Mouse (Mus musculus) midbrain, embryonic 12.5 days (tissue): ENCODE data around the gene Zfp112. TPM values are rescaled to one million over a fixed set of nuclear protein-coding genes. Genes with fewer than 3 reads are reported as not detected.
"Not testable (repeated sequence)": the region's sequence is repeated elsewhere in the genome, so short reads cannot be mapped to it uniquely, and the experiment has no call there.

Experiments
- ATAC-seq: fragments of 200-750 bp; cut with Nextera tagmentation; 2 replicates; pipeline ENCODE4 v1.8.0; 2017; ENCODE audit warnings: low read depth, moderate TSS enrichment, moderate library complexity; ENCODE audit not compliant: low FRiP score
- H3K27ac ChIP-seq: fragments of 300-500 bp; sonication (generic); replicated peaks from 2 replicates; pipeline ENCODE4 v1.5.1; 2016; ENCODE audit warnings: mild to moderate bottlenecking
- H3K27me3 ChIP-seq: fragments of 300-500 bp; sonication (generic); 2 replicates; pipeline ENCODE4 v1.6.1; 2016; ENCODE audit warnings: mild to moderate bottlenecking
- H3K36me3 ChIP-seq: fragments of 300-500 bp; sonication (generic); 2 replicates; pipeline ENCODE4 v1.6.1; 2016
- H3K4me1 ChIP-seq: fragments of 300-500 bp; sonication (generic); 2 replicates; pipeline ENCODE4 v1.6.1; 2016
- H3K4me2 ChIP-seq: fragments of 300-500 bp; sonication (generic); replicated peaks from 2 replicates; pipeline ENCODE4 v1.6.1; 2016; ENCODE audit warnings: mild to moderate bottlenecking, moderate library complexity
- H3K4me3 ChIP-seq: fragments of 300-500 bp; sonication (generic); 2 replicates; pipeline ENCODE4 v1.5.1; 2016; ENCODE audit warnings: mild to moderate bottlenecking
- H3K9ac ChIP-seq: fragments of 300-500 bp; sonication (generic); replicated peaks from 2 replicates; pipeline ENCODE4 v1.6.1; 2016; ENCODE audit warnings: mild to moderate bottlenecking, moderate library complexity
- H3K9me3 ChIP-seq: fragments of 300-500 bp; sonication (generic); 2 replicates; pipeline ENCODE4 v1.6.1; 2016; ENCODE audit warnings: mild to moderate bottlenecking
- WGBS: fragments of 180-500 bp; shearing (Covaris S2); methylation state at CpG from one replicate; pipeline ENCODE4 v1.1.7; 2016; 5-methylcytosine and 5-hydroxymethylcytosine counted together
- polyA plus RNA-seq: library from polyadenylated mRNA; unstranded; fragments of >200 nt; fragmentation: Nextera tagmentation; extraction: Ambion mirVana; gene quantifications from 2 replicates; pipeline ENCODE4 v1.2.1, GENCODE M21; 2016

The Zfp112 gene
- 8.1 and 8.3 TPM in 2 replicates for polyA plus RNA-seq

DNA sequence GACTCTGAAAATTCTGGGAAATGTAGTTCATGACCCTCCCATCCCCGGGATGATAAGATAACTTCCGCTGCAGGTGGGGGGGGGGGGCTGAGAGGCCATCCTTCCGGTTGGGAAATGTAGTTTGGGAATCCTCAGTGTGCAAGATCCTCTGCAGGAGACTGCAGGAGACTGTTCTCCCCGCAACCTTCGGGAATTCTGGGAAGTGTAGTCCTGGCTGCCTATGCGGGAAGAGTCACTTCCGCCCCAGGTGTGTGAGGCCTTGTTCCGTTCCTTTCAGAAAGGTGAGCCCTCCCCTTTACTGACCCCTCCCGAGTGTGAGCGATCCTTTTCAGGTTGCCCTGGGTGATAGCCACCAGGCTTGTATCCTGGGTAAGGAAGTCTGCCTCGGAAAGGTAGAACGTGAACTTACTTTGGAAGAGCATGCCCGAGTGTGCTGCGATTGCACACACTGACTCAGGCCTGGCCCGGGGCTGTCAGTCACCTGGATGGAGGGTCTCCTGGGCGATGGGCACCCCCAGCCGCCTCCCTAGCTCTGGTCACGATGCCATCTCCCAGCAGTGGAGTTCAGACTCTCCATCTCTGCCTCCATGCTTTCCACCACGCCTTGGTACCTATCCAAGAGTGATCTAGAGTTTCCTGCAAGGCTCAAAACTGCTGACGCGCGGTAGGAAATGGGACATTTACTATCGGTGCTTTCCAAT is at the start of gene Zfp112:
TSS of gene Zfp112 (plus strand) at position 159 of the 701 bp plus-strand sequence.
- peak within 1 kb of the TSS; percentile 11; the same call in 1 of the 2 replicates for H3K27ac ChIP-seq
- H3K4me3 ChIP-seq, result peak within 1 kb of the TSS; percentile 68
- H3K4me2 ChIP-seq, result peak within 1 kb of the TSS; percentile 78
- H3K4me1 ChIP-seq, result peaks cover 7% of the 10 kb centered on the region
- H3K27me3 ChIP-seq, result no peaks in the 10 kb centered on the region
- H3K36me3 ChIP-seq, result peaks cover 24% of the 10 kb centered on the region
- 3% methylated on average over 23 of the region's 23 CpGs for WGBS
- peak within 1 kb of the TSS; percentile 71 for H3K9ac ChIP-seq
- peaks cover 22% of the 10 kb centered on the region for H3K9me3 ChIP-seq
- peak; percentile 96 for ATAC-seq

DNA sequence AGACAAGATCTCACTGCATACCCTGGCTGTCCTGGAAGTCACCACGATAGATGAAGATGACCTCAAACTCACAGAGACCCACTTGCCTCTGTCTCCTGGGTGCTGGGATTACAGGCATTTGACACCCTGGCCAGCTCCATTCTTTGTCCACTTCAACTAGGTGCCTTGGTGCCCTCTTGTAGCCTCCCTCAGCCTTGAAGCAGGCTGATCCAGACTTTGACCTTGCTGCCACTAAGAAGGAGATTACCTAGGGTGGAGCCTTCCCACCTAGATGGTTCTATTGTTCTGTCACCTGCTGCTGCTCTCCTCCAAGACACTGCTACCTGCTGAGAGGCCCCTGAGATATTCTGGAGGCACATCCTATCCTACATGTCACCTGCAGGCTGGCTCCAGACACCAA is 37.7 kb upstream of the Zfp112 start:
- not testable (repeated sequence) for H3K4me2 ChIP-seq, H3K27me3 ChIP-seq, ATAC-seq, H3K27ac ChIP-seq, H3K4me3 ChIP-seq, H3K4me1 ChIP-seq, H3K36me3 ChIP-seq, H3K9me3 ChIP-seq, H3K9ac ChIP-seq
- 33% methylated on average over 1 of the region's 1 CpGs for WGBS

DNA sequence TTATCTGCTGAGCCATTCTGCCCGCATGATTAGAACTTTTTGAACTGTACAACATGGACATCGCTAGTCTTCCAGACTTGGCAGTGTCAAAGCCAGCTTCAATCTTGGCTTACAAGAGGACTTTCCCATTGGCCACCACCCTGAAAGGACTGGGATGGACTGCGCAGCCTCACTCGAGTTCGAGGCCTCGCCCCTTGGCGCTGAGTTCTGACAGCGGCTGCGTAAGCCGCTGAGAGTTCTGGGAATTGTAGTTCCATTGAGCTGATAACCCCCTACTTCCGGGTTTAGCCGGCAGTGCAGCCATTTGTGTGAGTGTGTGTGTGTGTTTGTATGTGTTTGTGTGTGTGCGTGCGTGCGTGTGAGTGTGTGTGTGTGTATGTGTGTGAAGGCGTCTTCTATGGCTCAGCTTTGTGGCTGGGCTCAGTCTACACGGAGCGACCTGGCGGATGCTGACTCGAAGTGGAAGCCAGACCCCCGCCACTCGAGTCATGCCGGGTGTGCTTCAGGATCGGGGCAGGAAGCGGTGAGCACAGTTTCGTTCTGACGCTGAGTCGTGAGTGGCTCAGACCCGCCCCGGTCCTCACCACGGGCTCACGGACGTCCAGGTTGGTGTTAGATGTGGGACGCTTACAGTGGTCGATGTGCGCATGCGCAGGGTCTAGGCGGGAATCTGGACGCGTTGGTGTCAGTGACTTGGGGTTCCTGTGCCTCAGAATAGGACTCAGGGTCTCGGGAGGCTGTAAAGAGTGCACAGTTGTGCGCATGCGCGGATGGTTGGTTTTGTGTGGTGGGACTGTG is 30.3 kb upstream of the Zfp112 start, which contains the start of gene Zfp180:
TSS of gene Zfp180 (plus strand) at position 291 of the 798 bp plus-strand sequence.
- WGBS, result 15% methylated on average over 44 of the region's 44 CpGs
- Histone ChIP-seq H3K9me3 (peaks cover 17% of the 10 kb centered on the region), H3K4me3 (peak within 1 kb of the TSS; percentile 55), H3K27ac (peak within 1 kb of the TSS; percentile 67), H3K4me1 (peaks cover 12% of the 10 kb centered on the region), H3K4me2 (peak within 1 kb of the TSS; percentile 78), H3K36me3 (peaks cover 21% of the 10 kb centered on the region), H3K27me3 (0 out of 2 replicates have a peak, but pooled peaks cover 6% of the 10 kb centered on the region), H3K9ac (peak within 1 kb of the TSS; percentile 54)
- peak; percentile 95 for ATAC-seq

DNA sequence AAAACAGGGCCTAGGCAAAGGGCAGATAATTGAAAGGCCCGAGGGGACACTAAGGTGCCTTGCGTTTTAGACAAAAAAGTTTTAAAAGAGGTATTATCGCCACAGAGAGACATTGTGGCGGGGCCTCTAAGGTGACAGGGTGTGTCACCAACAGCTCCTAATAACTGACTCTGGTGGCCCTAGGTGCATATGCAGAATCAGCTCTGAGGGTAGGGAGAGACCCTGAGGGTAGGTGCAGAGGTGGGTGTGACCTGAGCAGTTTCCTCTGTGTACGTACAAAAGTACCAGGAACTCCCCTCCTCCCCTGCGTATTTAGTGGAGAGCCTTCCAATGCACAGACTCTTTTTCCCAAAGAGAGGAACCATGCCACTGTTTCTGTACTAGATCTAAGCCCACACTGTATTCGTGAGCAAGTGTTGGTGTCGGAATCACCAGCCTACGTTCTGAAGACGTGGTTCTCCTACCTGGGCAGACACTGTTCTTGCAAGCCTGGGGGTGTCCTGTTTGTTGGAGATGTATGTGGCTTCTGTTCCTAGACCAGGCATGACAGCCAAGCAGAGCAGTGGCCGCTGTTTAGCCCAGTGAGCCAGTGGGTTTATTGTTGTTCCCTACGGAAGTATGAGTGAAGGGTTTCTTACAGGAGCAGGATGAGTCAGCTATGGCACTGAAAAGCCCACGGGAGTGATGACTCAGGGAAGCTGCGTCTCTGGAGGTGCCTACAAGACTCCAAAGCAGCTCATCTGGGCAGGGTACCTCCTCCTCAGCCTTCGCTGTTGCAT is 29.5 kb upstream of the Zfp112 start:
- ATAC-seq, result peak; percentile 27
- Histone ChIP-seq H3K4me3 (peak overlapping the region; percentile 55), H3K27ac (peak overlapping the region; percentile 67; the same call in 1 of the 2 replicates), H3K36me3 (peaks cover 29% of the 10 kb centered on the region), H3K4me1 (peaks cover 12% of the 10 kb centered on the region), H3K27me3 (0 out of 2 replicates have a peak, but pooled peaks cover 6% of the 10 kb centered on the region), H3K9me3 (peaks cover 22% of the 10 kb centered on the region), H3K9ac (peak overlapping the region; percentile 54), H3K4me2 (peak overlapping the region; percentile 78)
- WGBS, result 60% methylated on average over 15 of the region's 15 CpGs

DNA sequence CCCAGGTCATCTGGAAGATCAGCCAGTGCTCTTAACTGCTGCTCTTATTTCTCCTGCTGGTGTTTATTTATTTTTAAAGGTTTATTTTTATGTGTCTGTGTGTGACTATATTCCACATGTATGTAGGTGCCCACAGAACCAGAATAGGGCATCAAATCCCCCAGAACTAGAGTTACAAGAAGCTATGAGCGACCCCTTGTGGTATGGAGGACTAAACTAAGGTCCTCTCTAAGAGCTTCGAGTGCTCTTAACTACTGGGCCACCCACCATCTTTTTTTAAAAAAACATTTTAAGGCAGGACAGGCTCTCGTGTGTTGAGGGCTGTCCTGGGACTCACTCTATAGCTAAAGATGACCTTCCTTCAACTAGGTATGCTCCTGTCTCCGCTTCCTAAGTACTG is 25.2 kb upstream of the Zfp112 start:
- Histone ChIP-seq H3K9ac (no peak overlapping the region), H3K27me3 (no peaks in the 10 kb centered on the region), H3K4me2 (no peak overlapping the region), H3K4me1 (peaks cover 12% of the 10 kb centered on the region), H3K9me3 (peaks cover 31% of the 10 kb centered on the region), H3K4me3 (no peak overlapping the region), H3K36me3 (peaks cover 46% of the 10 kb centered on the region), H3K27ac (no peak overlapping the region)
- WGBS, result 95% methylated on average over 4 of the region's 4 CpGs
- no peak for ATAC-seq

DNA sequence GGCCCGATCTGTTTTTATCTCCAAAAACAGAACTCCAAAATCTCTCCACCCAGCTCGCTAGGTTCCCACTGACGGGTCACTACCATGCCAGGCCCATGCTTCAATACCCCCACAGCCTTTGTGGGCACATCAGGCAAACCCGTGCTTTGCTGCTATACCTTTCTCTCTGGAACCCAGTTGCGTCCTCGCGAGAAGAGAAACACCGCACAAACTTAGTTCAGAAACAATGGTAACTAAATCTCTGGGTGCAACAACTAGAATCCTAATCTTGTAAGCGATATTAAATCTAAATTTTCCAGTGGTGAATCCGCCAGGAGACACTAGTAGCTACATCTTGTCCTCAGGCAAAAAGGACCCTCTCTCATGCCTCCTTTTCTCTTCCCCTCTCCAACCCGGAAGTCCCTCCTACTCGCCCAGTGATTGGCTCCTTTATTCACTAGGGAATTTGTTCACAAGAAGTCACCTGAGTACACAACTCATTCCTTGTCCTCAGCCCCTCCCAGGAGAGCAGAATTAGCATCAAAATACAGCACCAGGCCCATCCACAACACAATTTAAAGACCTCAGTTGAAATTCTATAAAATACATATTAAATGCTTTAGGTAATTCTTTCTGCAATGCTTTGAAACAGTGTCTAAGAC is 24.5 kb upstream of the Zfp112 start:
- Histone ChIP-seq H3K27ac (no peak overlapping the region), H3K4me3 (no peak overlapping the region), H3K27me3 (no peaks in the 10 kb centered on the region), H3K36me3 (peaks cover 50% of the 10 kb centered on the region), H3K4me1 (peaks cover 9% of the 10 kb centered on the region), H3K4me2 (no peak overlapping the region), H3K9me3 (peaks cover 31% of the 10 kb centered on the region), H3K9ac (no peak overlapping the region)
- WGBS, result 96% methylated on average over 12 of the region's 12 CpGs
- ATAC-seq, result no peak

DNA sequence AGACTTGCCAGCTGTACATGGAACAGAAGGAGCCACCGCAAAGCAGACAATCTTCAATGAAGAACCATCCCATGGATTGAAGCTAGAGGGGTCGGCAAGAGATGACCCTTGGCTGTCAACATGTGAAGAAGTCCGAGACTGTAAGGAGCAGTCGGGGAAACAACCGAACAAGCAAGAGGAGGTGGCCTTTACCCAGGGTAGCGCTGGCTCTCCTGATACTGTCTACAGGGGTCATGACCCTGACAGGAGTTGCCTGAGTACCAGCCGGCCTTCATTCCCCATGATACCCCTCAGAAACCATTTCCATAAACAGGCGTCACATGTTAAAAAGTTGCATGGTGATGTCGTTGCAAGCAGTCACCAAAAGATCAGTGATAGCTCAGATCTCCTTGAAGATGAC is 7.7 kb upstream of the Zfp112 start:
- Histone ChIP-seq H3K27me3 (no peaks in the 10 kb centered on the region), H3K9ac (no peak overlapping the region), H3K36me3 (peaks cover 100% of the 10 kb centered on the region), H3K4me3 (no peak overlapping the region), H3K27ac (no peak overlapping the region), H3K4me1 (no peaks in the 10 kb centered on the region), H3K4me2 (no peak overlapping the region), H3K9me3 (peaks cover 96% of the 10 kb centered on the region)
- 93% methylated on average over 9 of the region's 9 CpGs for WGBS
- no peak for ATAC-seq

DNA sequence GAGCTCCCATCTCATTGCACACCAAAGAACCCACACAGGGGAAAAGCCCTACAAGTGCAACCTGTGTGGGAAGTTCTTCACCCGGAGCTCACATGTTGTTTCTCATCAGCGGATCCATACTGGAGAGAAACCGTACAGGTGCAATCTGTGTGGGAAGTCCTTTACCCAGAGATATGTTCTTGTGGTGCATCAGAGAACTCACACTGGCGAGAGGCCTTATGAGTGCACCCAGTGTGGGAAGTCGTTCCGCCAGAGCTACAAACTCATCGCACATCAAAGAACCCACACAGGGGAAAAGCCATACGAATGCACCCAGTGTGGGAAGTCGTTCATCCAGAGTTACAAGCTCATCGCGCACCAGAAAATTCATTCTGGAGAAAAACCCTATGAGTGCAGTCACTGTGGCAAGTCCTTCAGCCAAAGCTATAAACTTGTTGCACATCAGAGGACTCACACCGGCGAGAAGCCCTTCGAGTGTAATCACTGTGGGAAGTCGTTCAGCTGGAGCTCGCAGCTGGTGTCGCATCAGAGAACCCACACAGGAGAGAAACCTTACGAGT is 6.9 kb upstream of the Zfp112 start:
- 95% methylated on average over 18 of the region's 18 CpGs for WGBS
- H3K27ac ChIP-seq, result no peak overlapping the region
- H3K4me2 ChIP-seq, result no peak overlapping the region
- no peak overlapping the region for H3K4me3 ChIP-seq
- H3K27me3 ChIP-seq, result no peaks in the 10 kb centered on the region
- H3K9ac ChIP-seq, result no peak overlapping the region
- H3K36me3 ChIP-seq, result peaks cover 95% of the 10 kb centered on the region
- H3K9me3 ChIP-seq, result peaks cover 92% of the 10 kb centered on the region
- ATAC-seq, result peak; percentile 27; the same call in 1 of the 2 replicates
- no peaks in the 10 kb centered on the region for H3K4me1 ChIP-seq

DNA sequence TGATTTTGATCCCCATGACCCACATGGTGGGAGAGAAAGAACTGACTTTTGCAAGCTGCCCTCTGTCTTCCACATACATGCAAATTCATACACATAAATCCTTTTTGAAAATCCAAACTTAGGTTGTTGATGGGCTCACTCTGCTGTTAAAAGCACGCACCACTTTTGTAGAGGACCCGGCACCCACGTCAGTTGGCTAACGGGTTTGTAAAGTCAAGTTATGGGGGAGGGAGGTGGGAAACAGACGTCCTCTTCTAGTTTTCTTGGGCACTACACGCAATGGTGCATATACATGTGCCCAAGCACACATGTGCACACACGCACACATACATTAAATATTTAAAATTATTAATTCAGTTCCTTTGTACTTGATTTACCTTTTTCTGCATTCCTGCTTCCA is 1.3 kb upstream of the Zfp112 start:
- no peak overlapping the region for H3K4me2 ChIP-seq
- WGBS, result 96% methylated on average over 7 of the region's 7 CpGs
- H3K36me3 ChIP-seq, result peaks cover 39% of the 10 kb centered on the region
- H3K9me3 ChIP-seq, result peaks cover 37% of the 10 kb centered on the region
- H3K27me3 ChIP-seq, result no peaks in the 10 kb centered on the region
- ATAC-seq, result no peak
- H3K4me1 ChIP-seq, result peaks cover 7% of the 10 kb centered on the region
- H3K27ac ChIP-seq, result no peak overlapping the region
- H3K4me3 ChIP-seq, result no peak overlapping the region
- H3K9ac ChIP-seq, result no peak overlapping the region

DNA sequence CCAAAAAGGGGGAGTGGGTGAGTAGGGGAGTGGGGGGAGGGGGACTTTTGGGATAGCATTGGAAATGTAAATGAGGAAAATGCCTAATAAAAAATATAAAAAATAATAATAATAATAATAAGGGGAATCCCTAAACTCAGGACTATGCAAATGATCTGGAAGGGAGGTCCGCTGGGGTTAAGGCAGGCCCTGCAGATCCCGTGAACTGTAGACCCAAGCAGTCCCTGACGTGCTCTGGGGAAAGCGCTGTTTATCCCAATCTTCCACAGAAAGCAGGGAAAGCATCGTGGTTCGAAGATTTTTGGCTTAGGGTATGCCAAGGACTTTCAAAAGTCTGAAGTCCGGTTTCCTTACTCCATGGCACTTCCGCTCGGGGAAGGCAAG is 350 bp upstream of the Zfp112 start:
- Histone ChIP-seq H3K9ac (peak overlapping the region; percentile 44; the same call in 1 of the 2 replicates), H3K27me3 (no peaks in the 10 kb centered on the region), H3K4me3 (peak overlapping the region; percentile 68), H3K36me3 (peaks cover 29% of the 10 kb centered on the region), H3K27ac (no peak overlapping the region), H3K9me3 (peaks cover 27% of the 10 kb centered on the region), H3K4me2 (peak overlapping the region; percentile 78), H3K4me1 (peaks cover 7% of the 10 kb centered on the region)
- WGBS, result 4% methylated on average over 9 of the region's 9 CpGs
- peak; percentile 82 for ATAC-seq

DNA sequence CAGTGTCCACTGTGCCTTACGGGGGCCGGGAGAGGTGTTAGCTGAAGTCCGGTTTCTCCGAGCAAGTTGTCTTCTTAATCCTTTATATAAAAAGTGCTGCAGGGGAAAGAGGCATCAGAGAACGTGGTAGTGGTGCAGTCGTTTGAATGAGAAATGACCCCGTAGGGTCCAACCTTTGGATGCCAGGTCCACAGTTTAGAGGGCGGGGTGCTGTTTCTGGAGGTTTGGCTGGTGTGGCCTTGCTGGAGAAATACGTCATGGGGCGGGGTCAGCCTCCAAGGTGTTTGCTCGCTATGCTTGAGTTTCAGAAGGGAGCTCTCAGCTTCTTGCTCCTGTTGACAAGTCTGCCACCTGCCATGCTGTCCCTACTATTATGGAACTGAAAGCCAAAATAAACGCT is 887 bp downstream of the Zfp112 start:
- Histone ChIP-seq H3K9me3 (peaks cover 16% of the 10 kb centered on the region), H3K4me1 (peaks cover 7% of the 10 kb centered on the region), H3K27ac (0 out of 2 replicates have a peak overlapping the region, but pooled peaks have one; percentile 11), H3K9ac (peak overlapping the region; percentile 71), H3K27me3 (no peaks in the 10 kb centered on the region), H3K36me3 (peaks cover 17% of the 10 kb centered on the region), H3K4me3 (peak overlapping the region; percentile 68), H3K4me2 (peak overlapping the region; percentile 78)
- WGBS, result 15% methylated on average over 12 of the region's 12 CpGs
- no peak for ATAC-seq
